Comparison of ENCODE assay signal across 8 mouse cellular contexts in genomic region chr13:100854174-100854573, GRCm38 (mm10). TPM values are rescaled to one million over a fixed set of nuclear protein-coding genes. Genes with fewer than 3 reads are reported as not detected.
DNase-seq lines count a peak whose midpoint lies in the region; ATAC-seq and TF ChIP-seq lines count a peak whose summit lies in the region.

No protein-coding gene starts in this region.

- intact Hi-C loops in left cerebral cortex, postnatal 10 days (cut with DNase I): loop anchor here (5.0 kb wide), 1 partner anchor 838 kb away; no protein-coding TSS in a partner anchor

- no peak overlapping the region for H3K4me3 ChIP-seq in heart, postnatal 0 days (ENCODE audit: low read depth, low read length)
- H3K4me3 ChIP-seq in heart, embryonic 12.5 days: no peak overlapping the region
- no peak overlapping the region for H3K4me3 ChIP-seq in ES-Bruce4 (ENCODE audit: low read depth, low read length)
- H3K4me3 ChIP-seq in liver, embryonic 13.5 days (replicated peaks): no peak overlapping the region

- H3K9ac ChIP-seq in heart, postnatal 0 days (replicated peaks; ENCODE audit: low read depth, low read length): no peak overlapping the region
- no peak overlapping the region for H3K9ac ChIP-seq in heart, embryonic 12.5 days
- no peak overlapping the region for H3K9ac ChIP-seq in ES-Bruce4 (ENCODE audit: low read depth, poor library complexity, severe bottlenecking)
- no peak overlapping the region for H3K9ac ChIP-seq in liver, embryonic 13.5 days

- TF ChIP-seq POLR2A in ES-Bruce4 (IDR thresholded peaks at IDR 0.05; ENCODE audit: insufficient read depth, low read length): no peak

- H3K4me1 ChIP-seq in heart, postnatal 0 days (ENCODE audit: control insufficient read depth, insufficient read depth): no peaks in the 10 kb centered on the region
- H3K4me1 ChIP-seq in heart, embryonic 12.5 days (replicated peaks): no peaks in the 10 kb centered on the region
- H3K4me1 ChIP-seq in ES-Bruce4 (ENCODE audit: control insufficient read depth, insufficient read depth, low read length): no peaks in the 10 kb centered on the region
- H3K4me1 ChIP-seq in liver, embryonic 13.5 days (replicated peaks): peaks cover 7% of the 10 kb centered on the region; the same call in 1 of the 2 replicates

- ATAC-seq in heart, postnatal 0 days (ENCODE audit: insufficient read depth, low read depth): no peak
- ATAC-seq in heart, embryonic 12.5 days (ENCODE audit: insufficient number of reproducible peaks, low FRiP score): no peak
- peak; percentile 42; the same call in 1 of the 2 replicates for ATAC-seq in liver, embryonic 13.5 days (ENCODE audit: low read depth)

- no peaks in the 10 kb centered on the region for H3K9me3 ChIP-seq in heart, postnatal 0 days (replicated peaks; ENCODE audit: control insufficient read depth, low read length)
- no peaks in the 10 kb centered on the region for H3K9me3 ChIP-seq in heart, embryonic 12.5 days (replicated peaks)
- H3K9me3 ChIP-seq in ES-Bruce4 (replicated peaks; ENCODE audit: control insufficient read depth, insufficient read depth, low read length, poor library complexity, severe bottlenecking): no peaks in the 10 kb centered on the region
- no peaks in the 10 kb centered on the region for H3K9me3 ChIP-seq in liver, embryonic 13.5 days (replicated peaks)

- H3K4me2 ChIP-seq in heart, postnatal 0 days (ENCODE audit: low read depth, low read length): no peak overlapping the region
- no peak overlapping the region for H3K4me2 ChIP-seq in heart, embryonic 12.5 days
- H3K4me2 ChIP-seq in liver, embryonic 13.5 days: no peak overlapping the region

- H3K27ac ChIP-seq in heart, postnatal 0 days (ENCODE audit: low read depth): no peak overlapping the region
- H3K27ac ChIP-seq in heart, embryonic 12.5 days (ENCODE audit: poor library complexity, severe bottlenecking): no peak overlapping the region
- no peak overlapping the region for H3K27ac ChIP-seq in ES-Bruce4 (ENCODE audit: insufficient read depth, low read length)
- no peak overlapping the region for H3K27ac ChIP-seq in liver, embryonic 13.5 days

- H3K36me3 ChIP-seq in heart, postnatal 0 days (replicated peaks; ENCODE audit: control insufficient read depth, insufficient read depth, low read length): no peaks in the 10 kb centered on the region
- H3K36me3 ChIP-seq in heart, embryonic 12.5 days: no peaks in the 10 kb centered on the region
- H3K36me3 ChIP-seq in ES-Bruce4 (ENCODE audit: control insufficient read depth, insufficient read depth, low read length, poor library complexity, severe bottlenecking): no peaks in the 10 kb centered on the region
- no peaks in the 10 kb centered on the region for H3K36me3 ChIP-seq in liver, embryonic 13.5 days

- 40% methylated on average over 4 of the region's 4 CpGs for WGBS in heart, postnatal 0 days
- WGBS in heart, embryonic 12.5 days: 48% methylated on average over 4 of the region's 4 CpGs
- WGBS in liver, embryonic 13.5 days (ENCODE audit: insufficient replicate concordance): 42% methylated on average over 4 of the region's 4 CpGs

- peak; percentile 54 for TF ChIP-seq CTCF in heart, postnatal 0 days (IDR thresholded peaks at IDR 0.05; ENCODE audit: low read depth)
- peak; percentile 27 for TF ChIP-seq CTCF in ES-Bruce4 (IDR thresholded peaks at IDR 0.05; ENCODE audit: low read depth, low read length)

- H3K27me3 ChIP-seq in heart, postnatal 0 days (ENCODE audit: control insufficient read depth, insufficient read depth, low read length): no peaks in the 10 kb centered on the region
- no peaks in the 10 kb centered on the region for H3K27me3 ChIP-seq in heart, embryonic 12.5 days (replicated peaks)
- no peaks in the 10 kb centered on the region for H3K27me3 ChIP-seq in ES-Bruce4 (ENCODE audit: control insufficient read depth, insufficient read depth, low read length, poor library complexity, severe bottlenecking)
- no peaks in the 10 kb centered on the region for H3K27me3 ChIP-seq in liver, embryonic 13.5 days

- peak; percentile 54 for DNase-seq in heart, postnatal 0 days (ENCODE audit: low spot score)
- peak; percentile 10 for DNase-seq in 3134 (ENCODE audit: extremely low read depth, insufficient read length, low spot score)
- peak; percentile 61 for DNase-seq in embryo, embryonic 10 days (ENCODE audit: low spot score)
- DNase-seq in liver, embryonic 13.5 days: no peak
- DNase-seq in thymus, postnatal 25 days: peak; percentile 27
- no peak for DNase-seq in left cerebral cortex, postnatal 10 days (ENCODE audit: extremely low spot score in 1 of 2, low spot score in 2 of 2)

- no peak for TF ChIP-seq EP300 in heart, postnatal 0 days (IDR thresholded peaks at IDR 0.05; ENCODE audit: low read depth)
- no peak for TF ChIP-seq EP300 in ES-Bruce4 (IDR thresholded peaks at IDR 0.05; ENCODE audit: insufficient read depth, low read depth, low read length)

RNA-seq across cellular contexts. Expression of gene Slc30a5, which starts 20.9 kb away (rescaled TPM):
- total RNA-seq in heart, postnatal 0 days (2014; rRNA removed; ENCODE audit: low replicate concordance): 41.1 and 46.0 TPM in 2 replicates
- polyA plus RNA-seq in heart, postnatal 0 days (2015; fragmentation: Nextera tagmentation; extraction: Ambion mirVana): 21.1 and 23.7 TPM in 2 replicates
- 43.1 and 44.8 TPM in 2 replicates for polyA plus RNA-seq in heart, embryonic 12.5 days (2016; fragmentation: Nextera tagmentation; extraction: Ambion mirVana)
- 52.6 and 54.5 TPM in 2 replicates for polyA plus RNA-seq in ES-Bruce4 (2011; ENCODE audit: insufficient read depth, insufficient read length, low read depth, missing spikeins)
- 27.0 and 34.3 TPM in 2 replicates for polyA plus RNA-seq in liver, embryonic 13.5 days (2015; fragmentation: Nextera tagmentation; extraction: Ambion mirVana)
- 10 to 100 TPM; 40.1 to 42.8 TPM for total RNA-seq in left cerebral cortex, postnatal 10 days (2021)

Comparison
In these comparisons a context has a peak if more than half of its experiments do, and no peak if none do; other contexts are left out.
1. DNase-seq: peak in heart, postnatal 0 days (single experiment), 3134 (single experiment), embryo, embryonic 10 days (single experiment) and thymus, postnatal 25 days (single experiment); none in liver, embryonic 13.5 days (single experiment) and left cerebral cortex, postnatal 10 days (0 of 2).